Mouse (Mus musculus): ENCODE data around the gene Elf5. TPM values are rescaled to one million over a fixed set of nuclear protein-coding genes. Genes with fewer than 3 reads are reported as not detected.

Elf5 gene
- polyA plus RNA-seq, 1 experiment from 2014 or later = not detected

DNA sequence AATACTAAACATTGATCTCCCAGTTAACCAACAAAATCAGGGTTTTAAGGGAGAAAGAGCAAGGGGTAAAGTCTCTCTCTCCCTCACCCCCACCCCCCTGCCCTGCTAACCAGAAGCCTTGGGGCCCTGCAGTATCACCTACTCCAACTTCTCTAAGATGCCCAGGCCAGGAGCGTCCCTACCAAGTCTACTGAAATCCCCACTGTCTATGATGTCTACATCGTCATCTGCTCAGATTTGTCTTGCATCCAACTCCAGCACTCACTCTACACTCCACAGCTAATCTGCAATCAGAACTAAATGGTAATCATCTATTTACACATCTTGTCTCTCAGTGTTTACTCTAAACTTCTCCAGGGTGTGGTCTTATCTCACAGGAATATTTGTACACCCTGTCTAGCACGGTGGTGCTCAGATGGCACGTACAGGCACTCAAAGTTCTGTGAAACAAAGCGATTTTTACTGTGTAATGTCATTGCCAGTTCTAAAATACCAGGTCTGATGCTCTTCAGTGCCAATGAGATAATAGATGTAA is 72.6 kb downstream of the Elf5 start:
- Histone ChIP-seq H3K4me2 (peak overlapping the region; percentile 82), H3K27ac (ENCODE audit: low read depth, low read length) (peak overlapping the region; percentile 96), H3K4me1 (replicated peaks; ENCODE audit: control insufficient read depth, insufficient read depth, low read length) (peaks cover 43% of the 10 kb centered on the region), H3K4me3 (ENCODE audit: low read depth, low read length) (peak overlapping the region; percentile 93), H3K27me3 (replicated peaks; ENCODE audit: control insufficient read depth, insufficient read depth, low read length) (no peaks in the 10 kb centered on the region), H3K9ac (ENCODE audit: low read depth, low read length) (peak overlapping the region; percentile 91), H3K9me3 (ENCODE audit: control insufficient read depth, low read length) (no peaks in the 10 kb centered on the region), H3K36me3 (ENCODE audit: control insufficient read depth, insufficient read depth, low read length) (no peaks in the 10 kb centered on the region)
- DNase-seq (ENCODE audit: low spot score) (no peak), ATAC-seq (replicated peaks; ENCODE audit: low FRiP score) (peak; percentile 48)
- whole genome bisulfite sequencing = 14% methylated on average over 5 of the region's 5 CpGs

DNA sequence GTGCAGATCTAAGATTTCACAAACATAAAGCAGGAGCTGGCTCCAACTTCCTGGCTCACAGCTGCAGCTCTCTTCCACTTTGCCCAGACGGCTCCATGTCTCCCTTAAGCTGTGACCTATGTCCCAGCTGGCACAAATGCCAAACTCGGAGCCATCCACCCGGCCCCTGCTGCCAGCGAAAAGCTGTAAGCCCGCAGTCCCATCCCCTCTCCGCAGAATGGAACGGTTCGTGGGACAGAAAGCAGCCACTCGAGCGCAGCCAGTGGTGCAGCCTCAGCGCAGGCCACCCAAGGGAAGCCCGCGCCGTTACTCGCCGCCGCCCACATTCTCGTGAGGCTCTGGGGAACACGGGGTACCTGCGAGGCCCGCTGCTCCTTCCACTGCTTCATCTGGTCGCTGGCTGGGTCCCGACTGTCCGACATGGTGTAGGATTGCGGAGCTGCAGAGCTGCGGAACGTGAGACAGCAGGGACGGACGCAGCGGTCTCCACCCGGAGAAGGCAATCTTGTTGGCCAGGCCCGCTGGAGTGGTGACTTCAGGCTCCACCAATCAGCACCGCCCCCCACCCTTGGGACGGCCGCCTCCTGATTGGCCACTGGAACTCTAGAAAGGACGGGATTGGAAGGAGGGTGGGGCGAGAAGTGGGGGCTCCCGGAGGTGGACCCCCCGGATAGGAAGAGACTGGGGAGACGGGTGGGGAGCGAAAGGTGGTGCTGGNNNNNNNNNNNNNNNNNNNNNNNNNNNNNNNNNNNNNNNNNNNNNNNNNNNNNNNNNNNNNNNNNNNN is 73.3 kb downstream of the Elf5 start, which contains the start of gene Cat:
Cat (minus strand) TSS at position 544 of the 785 bp plus-strand sequence.
- Histone ChIP-seq H3K27me3 (replicated peaks; ENCODE audit: control insufficient read depth, insufficient read depth, low read length) (no peaks in the 10 kb centered on the region), H3K4me1 (replicated peaks; ENCODE audit: control insufficient read depth, insufficient read depth, low read length) (peaks cover 38% of the 10 kb centered on the region), H3K4me2 (peak within 1 kb of the TSS; percentile 82), H3K36me3 (ENCODE audit: control insufficient read depth, insufficient read depth, low read length) (no peaks in the 10 kb centered on the region), H3K4me3 (ENCODE audit: low read depth, low read length) (peak within 1 kb of the TSS; percentile 93), H3K27ac (ENCODE audit: low read depth, low read length) (peak within 1 kb of the TSS; percentile 96), H3K9ac (ENCODE audit: low read depth, low read length) (peak within 1 kb of the TSS; percentile 91), H3K9me3 (ENCODE audit: control insufficient read depth, low read length) (no peaks in the 10 kb centered on the region)
- ATAC-seq (replicated peaks; ENCODE audit: low FRiP score) (peak; percentile 95), DNase-seq (ENCODE audit: low spot score) (peak; percentile 96)
- under 1% methylated on average over 41 of the region's 41 CpGs for WGBS

GRCm38 (mm10) chr2:103492526-103492925 is 81.0 kb downstream of the Elf5 start:
- no peak for ATAC-seq (replicated peaks; ENCODE audit: low FRiP score)
- Histone ChIP-seq H3K27ac (ENCODE audit: low read depth, low read length) (no peak overlapping the region), H3K4me1 (replicated peaks; ENCODE audit: control insufficient read depth, insufficient read depth, low read length) (no peaks in the 10 kb centered on the region), H3K4me2 (no peak overlapping the region), H3K27me3 (replicated peaks; ENCODE audit: control insufficient read depth, insufficient read depth, low read length) (no peaks in the 10 kb centered on the region), H3K9ac (ENCODE audit: low read depth, low read length) (no peak overlapping the region), H3K36me3 (ENCODE audit: control insufficient read depth, insufficient read depth, low read length) (no peaks in the 10 kb centered on the region), H3K9me3 (ENCODE audit: control insufficient read depth, low read length) (no peaks in the 10 kb centered on the region), H3K4me3 (ENCODE audit: low read depth, low read length) (no peak overlapping the region)
- DNase-seq (ENCODE audit: low spot score) = no peak
- 70% methylated on average over 4 of the region's 4 CpGs for WGBS

- no peaks in the 10 kb centered on the region for H3K9me3 ChIP-seq (ENCODE audit: control insufficient read depth, low read length)
- H3K27ac ChIP-seq (ENCODE audit: low read depth, low read length) = no peak overlapping the region
- ATAC-seq (replicated peaks; ENCODE audit: low FRiP score) (no peak), DNase-seq (ENCODE audit: low spot score) (no peak)
- no peak overlapping the region for H3K4me3 ChIP-seq (ENCODE audit: low read depth, low read length)
- H3K36me3 ChIP-seq (ENCODE audit: control insufficient read depth, insufficient read depth, low read length) = no peaks in the 10 kb centered on the region
- H3K4me2 ChIP-seq = no peak overlapping the region
- H3K4me1 ChIP-seq (replicated peaks; ENCODE audit: control insufficient read depth, insufficient read depth, low read length) = no peaks in the 10 kb centered on the region
- H3K27me3 ChIP-seq (replicated peaks; ENCODE audit: control insufficient read depth, insufficient read depth, low read length) = no peaks in the 10 kb centered on the region
- no peak overlapping the region for H3K9ac ChIP-seq (ENCODE audit: low read depth, low read length)
- WGBS = 69% methylated on average over 4 of the region's 4 CpGs
These were observed 82.3 kb downstream of the Elf5 start for GRCm38 (mm10) chr2:103493827-103494226.

DNA sequence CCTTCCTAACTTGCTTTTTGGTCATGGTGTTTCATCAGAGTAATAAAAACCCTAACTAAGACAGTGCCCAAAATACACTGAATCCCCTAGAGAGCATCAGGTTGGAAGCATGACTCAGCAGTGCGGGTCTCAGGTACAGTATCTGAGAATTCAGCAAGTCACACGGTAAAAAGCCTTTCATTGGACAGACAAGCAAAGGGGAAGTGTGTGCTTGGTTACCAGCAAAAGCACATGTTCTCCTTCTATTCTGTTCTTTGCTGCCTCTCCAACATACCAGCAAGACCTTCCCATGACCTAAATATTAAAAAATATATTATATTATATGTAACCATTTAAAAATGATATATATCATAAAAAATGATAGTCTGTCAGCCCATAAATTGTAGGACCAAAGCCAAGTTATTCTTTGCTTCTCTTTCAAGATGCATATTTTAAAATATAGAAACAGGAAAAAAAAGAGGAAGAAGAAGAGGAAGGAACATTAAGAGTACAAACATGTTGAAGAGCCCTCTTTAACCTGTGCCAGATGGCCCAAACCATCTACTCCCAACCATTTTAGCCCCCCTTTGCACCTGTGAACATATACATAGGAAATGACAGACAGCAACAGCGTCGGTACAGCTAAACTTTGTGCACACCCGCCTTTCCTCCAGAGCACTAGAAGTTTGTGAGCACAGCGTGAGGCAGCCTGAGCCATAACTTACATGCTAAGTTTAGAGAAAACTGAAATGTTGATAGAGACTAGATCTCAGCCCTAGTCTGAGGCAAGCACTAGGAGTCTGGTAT is 84.3 kb downstream of the Elf5 start:
- 76% methylated on average over 6 of the region's 6 CpGs for WGBS
- no peak for ATAC-seq (replicated peaks; ENCODE audit: low FRiP score)
- H3K9me3 ChIP-seq (ENCODE audit: control insufficient read depth, low read length) = no peaks in the 10 kb centered on the region

More for the DNA sequence above, 84.3 kb downstream of the Elf5 start:
- Histone ChIP-seq H3K4me2 (no peak overlapping the region), H3K36me3 (ENCODE audit: control insufficient read depth, insufficient read depth, low read length) (no peaks in the 10 kb centered on the region), H3K4me3 (ENCODE audit: low read depth, low read length) (no peak overlapping the region), H3K27ac (ENCODE audit: low read depth, low read length) (no peak overlapping the region), H3K4me1 (replicated peaks; ENCODE audit: control insufficient read depth, insufficient read depth, low read length) (no peaks in the 10 kb centered on the region), H3K27me3 (replicated peaks; ENCODE audit: control insufficient read depth, insufficient read depth, low read length) (no peaks in the 10 kb centered on the region), H3K9ac (ENCODE audit: low read depth, low read length) (no peak overlapping the region)
- DNase-seq (ENCODE audit: low spot score) = no peak

Other genes starting within 250 kb of the Elf5 start
- 0.11 and 0.26 TPM in 2 replicates for gene Ehf, start 108.4 kb upstream of the Elf5 start, polyA plus RNA-seq (2014; fragmentation: Nextera tagmentation; extraction: Ambion mirVana)
- 145 and 166 TPM in 2 replicates for gene Cat, start 73.5 kb downstream of the Elf5 start, polyA plus RNA-seq (2014; fragmentation: Nextera tagmentation; extraction: Ambion mirVana)
- gene Abtb2, start 154.6 kb downstream of the Elf5 start, polyA plus RNA-seq (2014; fragmentation: Nextera tagmentation; extraction: Ambion mirVana) = 4.6 and 5.4 TPM in 2 replicates